Mouse (Mus musculus): ENCODE measurements around the gene Il4ra. TPM values are rescaled to one million over a fixed set of nuclear protein-coding genes. Genes with fewer than 3 reads are reported as not detected.
A peak's percentile ranks its signal among the peaks of the same experiment; 100 is the strongest.

The Il4ra gene
- total and polyA plus RNA-seq, 2 experiments = 11.3 to 24.0 TPM

DNA sequence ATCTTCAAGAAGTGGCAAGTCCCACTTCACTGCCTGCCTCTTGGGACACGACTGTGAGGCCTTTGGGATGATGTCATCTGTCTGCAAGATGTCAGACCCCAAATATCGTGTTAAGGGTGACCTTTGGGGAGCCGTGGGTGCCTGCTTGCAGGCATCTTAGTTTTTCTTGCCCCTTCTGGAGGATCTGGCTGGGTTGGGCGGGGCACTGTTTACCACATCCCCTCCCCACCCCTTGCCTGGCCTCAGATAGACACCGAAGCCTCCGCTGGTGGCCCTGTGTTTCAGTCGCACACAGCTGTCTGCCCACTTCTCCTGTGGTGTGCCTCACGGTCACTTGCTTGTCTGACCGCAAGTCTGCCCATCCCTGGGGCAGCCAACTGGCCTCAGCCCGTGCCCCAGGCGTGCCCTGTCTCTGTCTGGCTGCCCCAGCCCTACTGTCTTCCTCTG is 51.3 kb downstream of the Il4ra start, which contains the start of gene Il21r:
TSS of gene Il21r (plus strand) at position 245 of the 447 bp plus-strand sequence.
- Histone ChIP-seq H3K27me3 (ENCODE audit: control insufficient read depth, insufficient read depth, low read length) (no peaks in the 10 kb centered on the region), H3K4me1 (ENCODE audit: control insufficient read depth, insufficient read depth, low read length) (no peaks in the 10 kb centered on the region), H3K36me3 (ENCODE audit: control insufficient read depth, insufficient read depth, low read length) (no peaks in the 10 kb centered on the region), H3K79me2 (ENCODE audit: control insufficient read depth, insufficient read depth, low read length) (no peaks in the 10 kb centered on the region), H3K9ac (ENCODE audit: low read depth, low read length) (no peak within 1 kb of the TSS), H3K4me3 (ENCODE audit: insufficient read depth, low read depth, low read length) (peak within 1 kb of the TSS; percentile 41), H3K27ac (replicated peaks; ENCODE audit: insufficient read depth, low read depth, low read length) (0 out of 2 replicates have a peak within 1 kb of the TSS, but pooled peaks have one; percentile 4)
- 76% methylated on average over 11 of the region's 11 CpGs for WGBS
- TF ChIP-seq CTCF (IDR thresholded peaks at IDR 0.05; ENCODE audit: low read depth, low read length) (no peak), POLR2A (IDR thresholded peaks at IDR 0.05; ENCODE audit: extremely low read depth, insufficient read depth, low read length) (no peak)
- no peak for DNase-seq (ENCODE audit: extremely low read depth, low read depth, low spot score)

DNA sequence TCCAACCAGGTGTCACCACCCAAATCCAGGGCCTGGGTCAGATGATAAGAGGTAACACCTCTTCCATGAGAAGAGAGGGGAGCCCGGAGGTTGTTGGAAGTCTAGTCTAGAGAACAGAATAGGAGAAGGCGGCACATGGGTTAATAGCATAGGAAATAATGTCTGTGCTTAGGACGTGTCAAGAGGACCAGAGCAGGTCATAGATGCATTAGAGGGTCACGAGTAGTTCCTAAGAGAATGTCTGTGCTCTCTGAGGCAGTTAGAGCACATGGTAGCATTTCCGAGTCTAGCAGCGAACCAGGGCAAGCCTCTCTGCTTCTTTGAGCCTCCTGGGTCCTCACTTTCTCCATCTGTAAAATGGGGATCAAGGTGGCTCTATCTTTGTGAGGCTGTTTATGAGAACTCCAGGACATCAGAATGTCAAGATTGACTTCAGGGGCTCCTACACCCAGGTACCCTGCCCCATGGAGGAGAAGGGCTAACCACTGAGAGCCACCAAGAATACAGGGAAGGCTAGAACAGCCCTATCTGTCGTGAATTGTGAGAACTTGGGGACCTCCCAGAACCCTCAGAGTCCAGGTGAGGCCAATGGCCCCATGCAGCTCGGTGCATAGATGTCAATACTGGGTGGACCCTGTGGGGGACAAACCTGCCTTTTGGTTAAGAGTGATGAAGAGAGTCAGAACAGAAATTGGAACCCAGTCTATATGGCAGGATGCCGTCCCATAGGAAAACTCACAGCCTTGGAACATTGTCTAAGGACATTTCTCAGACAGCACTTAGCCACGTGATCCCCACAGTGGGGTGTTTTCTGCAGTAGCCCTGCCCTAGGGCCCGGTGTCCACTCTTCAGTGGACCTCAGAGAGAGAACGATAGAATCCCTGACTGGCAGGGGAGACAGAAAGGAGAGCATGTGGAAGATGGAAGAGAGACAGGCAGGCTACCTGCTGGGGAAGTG is 52.7 kb downstream of the Il4ra start:
- Histone ChIP-seq H3K79me2 (ENCODE audit: control insufficient read depth, insufficient read depth, low read length) (no peaks in the 10 kb centered on the region), H3K36me3 (ENCODE audit: control insufficient read depth, insufficient read depth, low read length) (no peaks in the 10 kb centered on the region), H3K4me1 (ENCODE audit: control insufficient read depth, insufficient read depth, low read length) (no peaks in the 10 kb centered on the region), H3K27me3 (ENCODE audit: control insufficient read depth, insufficient read depth, low read length) (no peaks in the 10 kb centered on the region), H3K4me3 (ENCODE audit: insufficient read depth, low read depth, low read length) (no peak overlapping the region), H3K27ac (replicated peaks; ENCODE audit: insufficient read depth, low read depth, low read length) (no peak overlapping the region), H3K9ac (ENCODE audit: low read depth, low read length) (no peak overlapping the region)
- WGBS = 78% methylated on average over 12 of the region's 12 CpGs
- DNase-seq (ENCODE audit: extremely low read depth, low read depth, low spot score) = no peak
- no peak for TF ChIP-seq POLR2A (IDR thresholded peaks at IDR 0.05; ENCODE audit: extremely low read depth, insufficient read depth, low read length)
- TF ChIP-seq CTCF (IDR thresholded peaks at IDR 0.05; ENCODE audit: low read depth, low read length) = no peak

DNA sequence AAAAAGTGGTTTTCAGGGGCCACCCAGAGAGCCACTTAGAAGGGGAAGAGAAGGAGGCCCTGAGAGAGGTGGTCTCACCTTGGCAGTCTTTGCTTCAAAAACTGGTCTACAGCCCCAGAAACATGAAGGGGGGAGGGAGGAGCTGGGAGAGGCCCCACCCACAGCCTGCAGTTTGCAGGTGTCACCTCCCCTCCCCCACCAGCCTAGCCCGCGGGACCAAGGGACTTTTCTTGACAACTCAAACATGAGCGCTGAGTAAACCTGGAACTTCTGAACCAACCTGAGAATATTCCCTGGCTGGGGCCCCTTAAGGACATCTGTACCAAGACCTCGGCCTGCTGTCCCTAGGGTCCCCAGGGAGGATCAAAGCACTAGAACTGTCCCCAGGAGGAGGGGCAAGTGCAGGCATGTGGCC is 53.8 kb downstream of the Il4ra start:
- no peak for DNase-seq (ENCODE audit: extremely low read depth, low read depth, low spot score)
- TF ChIP-seq POLR2A (IDR thresholded peaks at IDR 0.05; ENCODE audit: extremely low read depth, insufficient read depth, low read length) (no peak), CTCF (IDR thresholded peaks at IDR 0.05; ENCODE audit: low read depth, low read length) (no peak)
- no peaks in the 10 kb centered on the region for H3K36me3 ChIP-seq (ENCODE audit: control insufficient read depth, insufficient read depth, low read length)
- no peaks in the 10 kb centered on the region for H3K27me3 ChIP-seq (ENCODE audit: control insufficient read depth, insufficient read depth, low read length)
- no peak overlapping the region for H3K9ac ChIP-seq (ENCODE audit: low read depth, low read length)
- 36% methylated on average over 4 of the region's 4 CpGs for WGBS
- H3K4me1 ChIP-seq (ENCODE audit: control insufficient read depth, insufficient read depth, low read length) = no peaks in the 10 kb centered on the region
- no peak overlapping the region for H3K27ac ChIP-seq (replicated peaks; ENCODE audit: insufficient read depth, low read depth, low read length)
- no peaks in the 10 kb centered on the region for H3K79me2 ChIP-seq (ENCODE audit: control insufficient read depth, insufficient read depth, low read length)
- H3K4me3 ChIP-seq (ENCODE audit: insufficient read depth, low read depth, low read length) = no peak overlapping the region

DNA sequence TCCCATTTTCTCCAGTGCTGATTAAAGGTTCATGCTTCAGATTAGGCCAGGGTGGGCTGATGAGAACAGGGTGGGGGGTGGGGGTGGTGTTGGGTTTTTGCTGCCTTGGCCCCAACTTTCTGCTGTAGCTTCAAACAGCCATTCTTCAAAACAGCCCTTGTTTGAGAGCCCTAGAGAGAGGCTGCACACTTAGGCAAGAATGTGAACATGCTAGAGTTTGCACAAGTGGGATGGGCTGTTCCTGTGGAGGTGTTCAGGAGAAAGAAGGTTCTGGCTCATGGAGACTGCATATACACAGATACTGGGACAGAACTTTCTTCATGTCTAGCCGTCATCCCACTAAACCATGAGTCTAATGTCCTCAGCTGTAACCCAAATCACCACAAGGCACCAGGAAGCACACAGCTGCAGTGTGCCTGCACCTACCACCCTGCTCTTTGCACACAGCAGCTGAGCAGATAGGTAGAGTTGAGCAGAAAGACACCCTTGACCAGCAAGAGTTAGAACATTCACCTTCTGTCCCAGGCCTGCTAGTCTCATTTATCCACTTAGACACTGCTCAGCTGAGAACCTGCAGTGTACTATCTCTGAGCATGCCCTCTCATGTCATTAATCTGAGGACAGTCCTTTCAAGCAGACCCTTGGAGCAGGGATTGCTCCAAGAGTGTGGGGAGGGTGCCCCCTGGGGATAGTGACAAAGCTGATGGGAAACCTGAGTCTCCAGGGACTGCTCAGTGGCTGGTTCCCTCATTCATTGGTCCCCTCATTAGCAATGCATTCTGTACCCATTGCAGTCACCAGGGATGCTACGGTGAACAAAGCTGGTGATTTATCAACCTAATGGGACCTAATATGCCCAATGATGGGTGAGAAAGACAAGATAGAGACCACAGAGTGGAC is 54.6 kb downstream of the Il4ra start:
- no peak for TF ChIP-seq CTCF (IDR thresholded peaks at IDR 0.05; ENCODE audit: low read depth, low read length)
- no peak for TF ChIP-seq POLR2A (IDR thresholded peaks at IDR 0.05; ENCODE audit: extremely low read depth, insufficient read depth, low read length)
- no peaks in the 10 kb centered on the region for H3K4me1 ChIP-seq (ENCODE audit: control insufficient read depth, insufficient read depth, low read length)
- H3K9ac ChIP-seq (ENCODE audit: low read depth, low read length) = no peak overlapping the region
- no peaks in the 10 kb centered on the region for H3K27me3 ChIP-seq (ENCODE audit: control insufficient read depth, insufficient read depth, low read length)
- H3K27ac ChIP-seq (replicated peaks; ENCODE audit: insufficient read depth, low read depth, low read length) = no peak overlapping the region
- no peaks in the 10 kb centered on the region for H3K36me3 ChIP-seq (ENCODE audit: control insufficient read depth, insufficient read depth, low read length)
- H3K4me3 ChIP-seq (ENCODE audit: insufficient read depth, low read depth, low read length) = no peak overlapping the region
- DNase-seq (ENCODE audit: extremely low read depth, low read depth, low spot score) = no peak
- 93% methylated on average over 2 of the region's 2 CpGs for WGBS
- no peaks in the 10 kb centered on the region for H3K79me2 ChIP-seq (ENCODE audit: control insufficient read depth, insufficient read depth, low read length)

DNA sequence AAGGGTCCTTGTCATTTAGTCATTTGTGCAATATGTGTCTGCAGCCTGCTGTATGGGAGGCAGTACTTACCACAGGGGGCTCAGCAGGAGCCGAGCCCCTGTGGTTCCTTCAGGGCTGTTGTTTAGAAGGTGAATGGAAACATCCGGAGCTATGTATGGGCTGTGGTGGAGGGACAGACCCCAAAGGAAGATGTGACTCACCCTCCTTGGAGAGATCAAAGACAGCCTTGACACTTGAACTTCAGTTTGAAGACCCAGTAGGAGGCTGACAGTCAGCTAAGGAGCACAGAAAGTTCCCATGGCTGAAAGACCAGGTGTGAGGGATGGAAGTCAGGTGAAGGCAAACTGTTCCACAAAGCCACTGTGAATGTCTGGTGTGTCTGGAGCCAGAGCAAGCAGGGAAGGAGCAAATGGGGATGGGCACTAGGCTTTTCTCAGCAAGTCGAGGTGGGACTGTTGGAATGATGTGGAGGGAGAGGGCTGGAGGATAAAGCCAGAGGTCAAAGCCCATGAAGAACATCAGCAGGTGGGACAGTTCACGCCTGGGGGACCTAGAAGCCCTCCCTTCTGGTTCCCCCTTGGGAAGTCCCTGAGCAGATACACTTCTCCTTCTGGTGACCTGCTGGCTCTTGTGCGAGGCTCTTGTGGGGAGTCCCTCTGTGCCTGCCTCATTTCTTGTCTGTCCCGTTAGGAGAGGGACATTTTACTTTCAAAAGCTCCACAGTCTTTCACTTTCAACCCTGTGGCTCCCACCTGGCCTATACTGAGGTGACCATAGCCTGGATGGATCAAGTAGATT is 55.7 kb downstream of the Il4ra start:
- no peaks in the 10 kb centered on the region for H3K36me3 ChIP-seq (ENCODE audit: control insufficient read depth, insufficient read depth, low read length)
- DNase-seq (ENCODE audit: extremely low read depth, low read depth, low spot score) = no peak
- no peaks in the 10 kb centered on the region for H3K79me2 ChIP-seq (ENCODE audit: control insufficient read depth, insufficient read depth, low read length)
- no peak overlapping the region for H3K4me3 ChIP-seq (ENCODE audit: insufficient read depth, low read depth, low read length)
- no peaks in the 10 kb centered on the region for H3K4me1 ChIP-seq (ENCODE audit: control insufficient read depth, insufficient read depth, low read length)
- WGBS = 67% methylated on average over 6 of the region's 6 CpGs
- no peak for TF ChIP-seq POLR2A (IDR thresholded peaks at IDR 0.05; ENCODE audit: extremely low read depth, insufficient read depth, low read length)
- TF ChIP-seq CTCF (IDR thresholded peaks at IDR 0.05; ENCODE audit: low read depth, low read length) = no peak
- H3K27me3 ChIP-seq (ENCODE audit: control insufficient read depth, insufficient read depth, low read length) = no peaks in the 10 kb centered on the region
- no peak overlapping the region for H3K27ac ChIP-seq (replicated peaks; ENCODE audit: insufficient read depth, low read depth, low read length)
- no peak overlapping the region for H3K9ac ChIP-seq (ENCODE audit: low read depth, low read length)
